Mouse (Mus musculus) lung, postnatal 25 days (tissue): Measurements from ENCODE around the gene Inha.

Experiments
- DNase-seq: peaks from one replicate; pipeline ENCODE4 v3.0.0; 2022; ENCODE audit warnings: low spot score

Gene Inha

GRCm38 (mm10) chr1:75521321-75522031, 14.6 kb downstream of the Inha start, which contains the start of gene Stk11ip:
TSS of gene Stk11ip (plus strand) at chr1:75521529.
- DNase-seq, result peak; percentile 94

GRCm38 (mm10) chr1:75524679-75525078, 17.8 kb downstream of the Inha start:
- no peak for DNase-seq

- no peak for DNase-seq
Measured at GRCm38 (mm10) chr1:75530546-75530945, 23.7 kb downstream of the Inha start.

GRCm38 (mm10) chr1:75532280-75533172, 25.6 kb downstream of the Inha start:
- no peak for DNase-seq

GRCm38 (mm10) chr1:75533325-75534252, 26.7 kb downstream of the Inha start:
- DNase-seq, result no peak

- DNase-seq, result no peak
Measured at GRCm38 (mm10) chr1:75537587-75537986, 30.7 kb downstream of the Inha start.

GRCm38 (mm10) chr1:75538597-75539190, 31.8 kb downstream of the Inha start:
- DNase-seq, result no peak

- DNase-seq, result no peak
Measured at GRCm38 (mm10) chr1:75541496-75541895, 34.6 kb downstream of the Inha start.

GRCm38 (mm10) chr1:75544351-75544750, 37.5 kb downstream of the Inha start:
- DNase-seq, result no peak

- DNase-seq, result peak; percentile 45
Measured at GRCm38 (mm10) chr1:75545965-75546956, 39.4 kb downstream of the Inha start, which contains the start of gene Slc4a3. TSS of gene Slc4a3 (plus strand) at chr1:75546266.

- no peak for DNase-seq
Measured at GRCm38 (mm10) chr1:75547351-75547750, 40.5 kb downstream of the Inha start.

- no peak for DNase-seq
Measured at GRCm38 (mm10) chr1:75548083-75548482, 41.2 kb downstream of the Inha start.

- DNase-seq, result no peak
Measured at GRCm38 (mm10) chr1:75548871-75549270, 42.0 kb downstream of the Inha start.

GRCm38 (mm10) chr1:75549289-75550279, 42.7 kb downstream of the Inha start:
- no peak for DNase-seq

- DNase-seq, result no peak
Measured at GRCm38 (mm10) chr1:75550586-75550985, 43.7 kb downstream of the Inha start.

GRCm38 (mm10) chr1:75555680-75556079, 48.8 kb downstream of the Inha start:
- DNase-seq, result no peak

GRCm38 (mm10) chr1:75556143-75556781, 49.4 kb downstream of the Inha start:
- no peak for DNase-seq

- DNase-seq, result no peak
Measured at GRCm38 (mm10) chr1:75557041-75557440, 50.2 kb downstream of the Inha start.
